Mouse (Mus musculus) yolk sac, embryonic 10.5 days (tissue): ENCODE data around the gene Dmbt1.
"Not testable (repeated sequence)": the region's sequence is repeated elsewhere in the genome, so short reads cannot be mapped to it uniquely, and the experiment has no call there.

ENCODE experiments used
- DNase-seq: peaks from one replicate; pipeline ENCODE4 v3.0.0-alpha.2; 2017; ENCODE audit warnings: low spot score

Dmbt1 gene

DNA sequence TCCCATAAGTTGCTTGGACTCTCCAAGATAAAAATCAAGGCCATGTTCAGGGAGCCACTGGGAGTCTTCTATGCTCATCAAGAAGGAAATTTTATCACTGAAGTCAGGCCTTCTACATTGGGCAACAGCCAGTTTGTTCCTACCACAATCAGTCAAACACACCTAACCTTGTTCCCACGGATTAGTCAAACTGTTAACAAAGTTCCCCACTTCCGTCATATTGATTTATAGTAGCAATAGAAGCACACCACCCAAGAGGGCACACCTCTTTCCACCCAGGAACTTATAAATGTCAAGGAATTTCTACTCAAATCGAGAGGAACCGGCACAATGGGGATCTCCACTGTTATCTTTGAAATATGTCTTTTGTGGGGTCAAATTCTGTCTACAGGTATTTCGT is at the start of gene Dmbt1:
Gene Dmbt1 (plus strand): TSS at position 299 of the 400 bp plus-strand sequence.
- DNase-seq = no peak

DNA sequence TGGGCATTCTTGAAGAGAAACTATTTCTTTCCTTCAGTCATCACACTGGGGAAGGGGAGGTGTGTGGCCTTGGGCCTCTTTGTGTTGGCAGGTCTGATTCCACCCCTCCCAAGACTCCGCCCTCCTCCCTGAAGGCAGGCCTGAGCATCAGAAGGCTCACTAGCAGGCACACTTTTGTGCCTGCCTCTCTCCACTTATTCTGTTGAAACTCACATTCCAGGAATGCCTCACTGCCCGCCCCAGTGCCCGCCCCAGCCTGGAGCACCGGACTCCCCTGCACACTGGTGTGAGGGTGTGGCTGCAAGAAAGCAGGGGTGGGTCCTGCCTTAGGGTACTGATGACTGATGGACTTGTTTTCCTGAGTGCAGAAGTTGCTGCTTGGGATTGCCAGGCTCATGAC is 49.5 kb upstream of the Dmbt1 start:
- peak; percentile 61 for DNase-seq

DNA sequence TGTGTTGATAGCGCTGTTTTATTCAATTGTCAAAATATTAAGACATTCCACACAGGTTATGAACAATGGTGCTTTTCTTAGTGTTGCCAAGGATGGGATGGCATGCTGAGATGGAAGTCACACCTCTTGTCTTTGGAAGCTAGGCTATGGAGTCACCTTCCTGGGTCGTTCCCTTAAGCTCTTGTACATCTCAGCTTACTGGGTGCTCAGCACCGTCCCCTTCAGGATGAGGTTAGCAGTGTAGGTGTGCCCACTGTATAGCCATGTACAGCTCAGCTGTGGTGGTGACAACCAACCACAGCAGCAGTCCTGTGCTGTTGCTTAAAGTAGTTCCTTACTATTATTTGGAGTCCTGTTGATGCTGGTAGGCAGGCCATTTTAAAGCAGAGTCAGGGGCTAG is 49.0 kb upstream of the Dmbt1 start:
- DNase-seq = no peak

DNA sequence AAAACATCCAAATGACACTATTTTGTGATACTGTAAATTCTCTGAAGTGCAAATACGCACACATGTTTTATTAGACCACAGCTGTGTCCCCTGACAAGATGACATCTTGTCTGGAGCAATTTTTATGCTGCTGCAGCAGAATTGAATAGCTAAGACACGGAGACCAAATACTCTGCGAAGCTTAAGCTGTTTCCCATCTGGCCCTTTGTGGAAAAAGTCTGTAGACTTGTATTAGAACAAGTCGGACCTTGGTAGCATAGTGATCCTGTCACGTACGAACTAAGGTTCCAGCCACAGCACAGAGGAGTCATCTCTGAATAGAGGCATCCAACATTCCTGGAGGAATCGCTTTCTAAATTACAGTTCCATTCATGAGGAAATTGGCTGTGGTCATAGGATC is 47.6 kb upstream of the Dmbt1 start:
- no peak for DNase-seq

DNA sequence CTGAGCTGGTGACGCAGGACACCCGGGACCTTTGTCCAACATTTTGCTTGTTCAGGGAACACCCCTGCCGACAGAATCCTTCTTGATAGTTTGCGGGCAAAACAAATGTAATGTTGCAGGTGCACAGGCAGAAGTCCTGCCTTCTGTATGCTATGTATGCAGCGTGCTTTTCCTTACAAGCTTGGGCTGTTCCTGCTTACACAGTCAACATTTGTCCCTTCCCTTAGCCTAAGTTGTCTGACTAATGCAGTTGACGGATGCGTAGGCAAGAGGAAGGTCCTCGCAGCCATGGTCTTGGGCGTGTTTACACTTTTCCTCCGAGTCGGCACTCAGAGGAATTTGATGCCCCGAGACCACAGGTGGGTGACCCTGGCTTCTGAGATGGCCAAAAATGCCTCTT is 46.7 kb upstream of the Dmbt1 start:
- DNase-seq = no peak

DNA sequence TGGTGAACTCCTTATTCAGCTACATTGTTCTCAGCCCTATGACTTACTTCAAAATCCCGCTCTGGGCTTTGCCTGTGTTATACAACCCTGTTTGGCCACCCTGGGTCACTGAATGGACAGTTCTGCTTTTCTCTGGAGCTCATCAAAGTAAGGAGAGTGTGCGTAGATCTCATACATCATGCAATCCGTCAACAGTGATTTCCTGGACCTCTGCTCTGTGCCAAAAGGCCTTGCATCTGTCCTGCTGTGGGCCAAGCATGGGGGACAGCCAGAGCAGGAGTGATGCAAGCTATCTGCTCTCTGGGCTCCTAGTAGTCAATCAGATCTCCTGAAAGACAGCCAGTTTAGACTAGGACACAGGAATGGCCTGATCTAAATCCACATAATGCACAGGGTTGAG is 46.1 kb upstream of the Dmbt1 start:
- no peak for DNase-seq

DNA sequence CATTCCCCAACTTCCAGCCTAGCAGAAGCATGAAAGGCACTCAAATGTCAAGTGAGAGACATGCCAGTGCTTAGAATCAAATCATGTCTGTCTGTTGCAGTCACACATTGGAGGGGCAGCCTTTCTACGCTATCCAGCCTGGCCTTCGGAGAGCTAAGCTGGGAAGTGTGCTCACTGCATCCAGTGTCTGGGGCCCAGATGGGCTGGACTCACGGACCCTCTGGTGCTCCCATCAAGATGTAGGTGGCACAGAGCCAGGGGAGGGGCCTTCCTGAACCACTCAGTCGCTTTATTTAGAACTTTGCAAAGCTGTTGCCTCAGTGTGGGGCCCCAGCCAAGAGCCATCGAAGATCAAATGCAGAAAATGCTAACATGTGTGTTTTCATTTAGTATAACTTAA is 43.7 kb upstream of the Dmbt1 start:
- no peak for DNase-seq

DNA sequence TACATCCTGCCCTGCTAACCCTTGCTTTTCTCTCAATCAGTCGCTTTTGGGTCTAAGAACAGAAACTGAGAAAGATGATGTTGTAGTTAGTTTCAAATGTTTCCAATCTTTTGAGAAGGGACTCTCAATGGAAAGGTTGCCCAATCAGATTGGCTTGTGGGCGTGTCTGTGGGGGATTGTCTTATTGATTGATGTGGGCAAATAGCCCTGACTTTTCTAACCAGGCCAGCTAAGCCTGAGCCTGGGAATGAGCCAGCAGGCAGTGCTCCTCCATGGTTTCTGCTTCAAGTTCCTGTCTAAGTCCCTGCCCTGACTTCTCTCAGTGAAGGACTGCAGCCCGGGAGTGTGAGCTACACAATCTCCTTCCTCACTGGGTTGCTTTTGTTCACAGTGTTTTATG is 42.5 kb upstream of the Dmbt1 start:
- DNase-seq = no peak

DNA sequence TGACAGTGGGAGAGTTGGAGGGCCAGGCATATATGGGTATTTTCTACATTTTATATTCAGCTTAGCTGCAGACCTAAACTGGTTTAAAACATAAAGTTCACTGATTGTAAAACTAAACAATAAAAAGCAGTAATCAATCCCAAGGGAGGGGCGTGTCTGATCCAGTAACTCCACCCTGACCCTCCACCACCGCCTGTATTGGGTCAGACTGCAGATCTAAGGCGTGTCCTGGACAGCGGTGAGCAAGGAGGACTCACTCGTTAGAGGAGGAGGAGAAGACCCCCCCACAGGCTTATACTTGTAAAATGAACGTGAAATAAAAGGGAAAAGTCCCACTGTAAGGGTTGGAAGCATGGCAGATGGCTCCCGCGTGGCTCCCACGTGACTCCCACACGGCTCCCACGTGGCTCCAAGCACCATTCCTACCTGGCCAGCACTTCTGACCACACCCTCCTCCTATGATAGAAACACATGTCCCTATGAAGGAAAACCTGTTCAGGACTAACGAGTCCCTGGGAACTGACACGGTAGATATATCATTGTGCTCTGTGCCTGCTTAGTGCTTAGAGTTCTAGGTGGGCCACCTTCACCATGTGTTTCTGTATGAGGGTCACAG is 40.6 kb upstream of the Dmbt1 start:
- no peak for DNase-seq

DNA sequence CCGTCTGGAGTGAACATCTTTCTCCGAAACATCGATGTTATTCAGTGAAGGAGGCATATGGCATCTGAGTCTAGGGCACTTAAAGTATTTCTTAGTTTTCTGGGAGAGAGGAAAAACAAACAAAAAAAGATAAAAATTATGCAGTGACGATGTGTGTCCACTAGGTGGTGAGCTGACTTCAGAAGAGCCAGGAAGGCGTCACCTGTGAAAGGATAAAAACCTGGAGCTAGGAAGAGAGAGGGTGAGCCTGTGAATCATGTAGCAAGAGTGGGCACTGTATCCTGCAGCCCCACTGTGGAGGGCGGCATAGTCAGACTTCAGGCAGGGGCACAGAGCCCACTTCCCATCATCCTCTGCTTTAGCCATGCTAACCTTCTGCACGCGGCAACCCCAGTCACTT is 37.9 kb upstream of the Dmbt1 start:
- DNase-seq = no peak

DNA sequence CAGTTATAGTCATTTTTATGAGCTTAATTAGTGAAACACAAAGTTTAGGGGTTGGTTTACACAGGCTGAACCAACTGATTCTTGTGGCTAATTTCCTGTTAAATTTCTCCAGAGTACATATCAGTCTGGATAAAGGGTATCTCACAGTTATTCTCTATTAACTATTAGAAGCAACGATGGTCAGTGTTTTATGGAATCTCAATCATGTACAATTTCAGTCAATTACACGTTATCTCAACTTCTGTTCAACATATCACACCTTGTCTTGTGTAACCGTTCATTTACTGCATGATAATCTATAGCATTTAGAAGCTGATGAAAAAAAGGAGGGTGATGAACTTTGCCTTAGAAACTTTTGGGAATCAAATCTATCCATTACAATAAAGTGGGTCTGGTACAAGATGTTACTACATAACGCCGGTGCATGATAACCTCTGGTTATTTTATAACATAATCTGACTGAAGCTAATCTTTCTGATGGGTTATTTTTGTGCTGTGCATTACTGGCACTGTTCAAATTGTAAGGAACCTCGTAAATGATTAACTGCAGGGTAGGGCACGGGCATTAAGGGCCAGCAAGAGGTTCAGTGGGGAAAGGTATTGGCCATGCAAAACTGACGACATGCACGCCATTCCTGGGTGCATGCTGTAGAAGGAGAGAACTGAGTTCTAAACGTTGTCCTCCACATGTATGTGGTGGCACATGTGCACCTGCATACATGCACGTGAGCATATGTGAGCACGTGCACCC is 29.7 kb upstream of the Dmbt1 start:
- DNase-seq = no peak

DNA sequence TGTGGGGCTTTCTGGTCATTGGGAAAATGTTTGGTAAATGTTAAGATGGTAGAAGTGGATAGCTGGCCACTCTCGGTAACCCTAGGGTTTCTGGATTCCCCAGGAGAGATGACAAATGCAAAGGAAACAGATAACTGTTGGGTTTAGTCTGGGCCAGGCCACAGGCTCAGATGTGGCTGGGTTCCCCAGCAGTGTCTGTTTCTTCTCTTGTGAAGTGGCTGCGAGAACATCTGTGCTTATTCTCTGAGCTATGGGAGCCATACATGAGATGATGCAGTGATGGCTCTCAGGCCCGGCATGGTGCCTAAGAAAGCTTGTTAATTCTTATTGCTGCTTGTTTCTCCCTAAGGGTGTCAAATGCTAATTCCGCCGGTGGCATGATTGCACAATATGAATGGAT is 27.8 kb upstream of the Dmbt1 start:
- no peak for DNase-seq

DNA sequence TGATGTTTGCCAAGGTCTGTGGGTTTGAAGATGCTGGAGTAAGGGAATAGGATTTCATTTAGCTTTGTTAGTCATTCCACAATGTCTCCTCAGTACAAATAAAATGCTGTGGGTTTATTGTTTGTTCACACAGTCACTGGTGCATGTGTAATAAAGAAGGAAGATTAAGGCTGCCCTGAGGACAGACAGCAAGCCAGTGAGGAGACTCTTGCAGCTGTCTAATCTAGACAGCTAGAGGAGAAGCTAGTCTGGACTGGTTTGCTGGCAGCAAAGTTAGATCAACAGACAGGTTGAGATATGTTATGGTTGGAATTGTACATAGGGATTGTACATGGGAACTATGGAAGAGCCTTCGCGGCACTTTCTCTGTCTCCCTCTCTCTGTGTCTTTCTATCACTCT is 24.6 kb upstream of the Dmbt1 start:
- DNase-seq = no peak

DNA sequence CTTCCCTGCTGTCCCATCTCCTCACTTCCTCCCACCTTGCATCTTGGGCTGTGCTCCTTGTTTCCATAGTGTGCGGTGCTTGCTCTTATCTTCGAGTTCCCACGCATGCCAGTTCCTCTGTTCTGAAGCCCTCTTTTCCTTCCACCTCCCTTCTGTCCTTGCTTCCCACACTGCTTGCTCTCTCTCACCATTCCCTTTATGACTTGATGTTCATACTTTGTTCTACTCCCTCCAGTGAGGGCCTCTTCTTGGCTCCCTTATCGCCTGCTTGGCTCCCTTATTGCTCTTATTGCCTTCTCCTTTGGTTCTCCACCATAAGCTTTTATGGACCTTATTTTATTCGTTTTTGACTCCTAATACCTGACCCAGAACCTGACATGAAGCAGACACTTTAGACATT is 22.7 kb upstream of the Dmbt1 start:
- DNase-seq = no peak

DNA sequence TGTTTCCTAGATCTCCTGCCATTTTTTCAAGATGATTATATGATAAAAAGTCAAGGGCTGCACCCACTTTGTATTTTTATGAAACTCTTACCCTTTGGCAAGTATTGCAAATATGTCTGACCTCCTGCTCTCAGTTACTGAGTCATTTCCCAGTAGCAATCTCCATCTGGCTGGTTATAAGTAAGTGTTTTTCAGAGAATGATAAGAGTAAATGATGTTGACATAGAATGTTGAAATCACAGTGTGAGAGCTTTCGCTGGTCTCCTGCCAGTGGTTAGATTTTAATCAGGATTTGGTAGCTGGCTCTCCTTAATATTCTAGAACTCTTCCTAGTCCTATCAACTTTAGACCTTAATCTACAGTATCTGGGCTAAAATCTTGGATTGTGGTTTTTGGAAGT is 20.0 kb upstream of the Dmbt1 start:
- no peak for DNase-seq

DNA sequence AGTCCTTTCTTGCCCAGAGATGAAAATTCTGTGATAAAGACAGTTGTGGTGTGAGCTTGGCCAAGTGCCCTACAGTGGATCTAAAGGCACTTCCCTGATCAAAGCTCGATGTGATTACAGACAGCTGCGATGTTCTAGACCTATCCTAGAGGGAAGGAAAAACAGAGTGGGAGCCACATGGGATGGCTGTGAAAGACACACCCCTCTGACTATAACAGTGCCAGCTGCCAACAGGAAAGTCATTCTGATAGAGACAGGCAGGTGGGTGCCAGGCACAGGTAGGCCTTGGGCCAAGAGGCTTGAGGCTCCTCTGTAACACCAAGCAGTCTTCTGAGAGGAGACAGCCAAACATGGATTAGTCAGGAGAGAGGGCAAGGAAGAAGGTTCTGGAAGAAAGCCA is 12.7 kb upstream of the Dmbt1 start:
- DNase-seq = no peak

DNA sequence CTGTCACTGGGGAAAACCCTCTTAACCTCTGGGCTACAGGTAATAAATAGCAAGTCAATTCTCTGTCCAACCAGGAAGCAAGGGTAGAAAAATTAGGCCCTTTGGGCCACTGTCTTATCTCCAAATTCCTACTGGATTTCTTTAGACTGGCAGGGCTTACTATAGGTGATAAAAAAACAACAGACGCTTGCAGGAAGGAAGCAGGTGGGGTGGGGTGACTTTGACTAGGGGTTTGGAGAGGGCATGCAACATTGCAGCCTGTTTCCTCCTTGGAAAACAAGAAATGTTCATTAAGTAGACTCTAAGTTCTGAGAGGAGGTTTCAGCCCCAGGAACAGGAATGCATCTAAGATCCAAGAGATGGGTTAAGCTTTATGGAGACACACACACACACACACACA is 7.0 kb upstream of the Dmbt1 start:
- no peak for DNase-seq

DNA sequence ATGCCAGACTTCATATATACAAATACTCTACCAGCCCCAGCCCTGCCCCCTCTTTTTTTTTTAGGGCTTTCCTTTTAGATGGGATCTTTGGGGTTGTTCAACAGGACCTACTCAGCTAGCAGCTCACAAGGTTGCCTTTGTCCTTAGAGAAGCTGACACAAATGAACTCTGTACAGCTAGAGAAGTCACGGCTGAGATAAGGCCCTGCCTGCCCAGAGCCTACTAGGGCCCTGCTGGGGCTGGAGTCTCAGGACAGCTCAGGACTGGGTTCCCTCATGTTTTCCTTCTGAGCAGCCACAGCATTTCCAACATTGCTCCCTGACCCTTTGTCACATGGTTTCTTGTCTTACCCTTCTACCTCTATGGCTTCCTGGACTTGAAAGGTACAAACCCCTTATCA is 4.3 kb upstream of the Dmbt1 start:
- DNase-seq = no peak

DNA sequence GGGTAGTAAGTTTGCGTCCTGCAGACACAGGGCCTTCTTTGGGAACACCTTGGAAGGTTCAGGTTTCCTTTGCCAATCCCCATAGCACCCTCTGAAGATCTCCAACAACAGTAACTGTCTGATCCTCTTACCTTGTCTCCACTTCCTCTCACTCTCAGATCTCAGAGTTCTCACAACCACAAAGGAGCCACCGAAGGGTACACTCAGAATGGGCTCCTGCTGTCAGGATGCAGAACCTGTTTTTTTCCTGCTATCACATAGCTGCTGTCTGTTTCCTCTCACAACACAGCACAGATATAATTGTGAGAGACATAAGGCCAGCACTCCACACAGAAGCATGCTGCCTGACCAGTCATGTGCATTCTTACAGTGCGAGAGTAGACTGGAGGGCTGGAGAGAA is 4.5 kb downstream of the Dmbt1 start:
- no peak for DNase-seq

DNA sequence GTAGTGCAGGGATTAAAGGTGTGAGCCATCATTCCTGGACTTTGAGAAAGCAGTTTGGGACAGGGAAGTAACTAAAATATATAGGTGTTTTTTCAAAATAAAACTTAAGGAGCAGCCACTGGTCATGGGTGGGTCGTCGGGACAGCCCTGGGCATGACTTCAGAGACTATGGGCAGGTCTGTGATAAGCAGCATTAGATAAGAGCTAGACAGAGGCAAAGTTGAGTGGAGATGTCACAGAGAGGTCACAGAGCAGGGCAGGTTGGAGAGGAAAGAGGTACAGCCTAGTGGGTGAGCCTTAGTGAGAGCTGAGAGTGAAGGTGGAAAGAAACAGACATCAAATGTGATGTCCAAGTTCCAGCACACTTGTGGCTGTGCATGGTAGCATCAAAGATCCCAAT is 5.2 kb downstream of the Dmbt1 start:
- DNase-seq = no peak

DNA sequence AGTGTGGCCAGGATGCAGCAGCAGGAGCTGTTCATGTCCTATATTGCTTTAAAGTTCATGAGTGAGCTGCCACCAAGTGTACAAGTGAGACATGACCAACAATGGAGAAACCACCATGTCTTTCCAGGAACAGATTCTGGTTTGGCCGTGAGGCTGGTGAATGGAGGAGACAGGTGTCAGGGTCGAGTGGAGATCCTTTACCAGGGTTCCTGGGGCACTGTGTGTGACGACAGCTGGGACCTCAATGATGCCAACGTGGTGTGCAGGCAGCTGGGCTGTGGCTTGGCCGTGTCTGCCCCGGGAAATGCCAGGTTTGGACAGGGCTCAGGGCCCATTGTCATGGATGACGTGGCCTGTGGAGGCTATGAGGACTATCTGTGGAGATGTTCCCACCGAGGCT is 8.9 kb downstream of the Dmbt1 start:
- DNase-seq = not testable (repeated sequence)

DNA sequence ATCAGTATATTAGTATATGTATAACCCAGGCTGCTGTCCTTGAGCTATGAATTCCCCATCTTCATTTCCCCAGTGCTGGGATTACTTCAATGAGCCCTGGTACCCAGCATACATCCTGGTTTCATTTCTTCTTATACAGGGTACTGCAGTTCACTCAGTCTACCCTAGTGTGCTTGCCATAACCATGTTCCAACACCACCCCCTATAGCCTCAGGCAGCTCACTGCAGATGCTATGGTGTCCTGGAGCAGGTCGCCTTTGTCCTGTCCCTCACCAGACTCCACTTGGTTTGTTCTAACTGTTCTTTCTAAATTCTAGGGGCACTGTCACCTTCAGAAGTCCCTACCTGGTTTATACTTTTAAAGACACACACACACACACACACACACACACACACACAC is 10.8 kb downstream of the Dmbt1 start:
- no peak for DNase-seq

DNA sequence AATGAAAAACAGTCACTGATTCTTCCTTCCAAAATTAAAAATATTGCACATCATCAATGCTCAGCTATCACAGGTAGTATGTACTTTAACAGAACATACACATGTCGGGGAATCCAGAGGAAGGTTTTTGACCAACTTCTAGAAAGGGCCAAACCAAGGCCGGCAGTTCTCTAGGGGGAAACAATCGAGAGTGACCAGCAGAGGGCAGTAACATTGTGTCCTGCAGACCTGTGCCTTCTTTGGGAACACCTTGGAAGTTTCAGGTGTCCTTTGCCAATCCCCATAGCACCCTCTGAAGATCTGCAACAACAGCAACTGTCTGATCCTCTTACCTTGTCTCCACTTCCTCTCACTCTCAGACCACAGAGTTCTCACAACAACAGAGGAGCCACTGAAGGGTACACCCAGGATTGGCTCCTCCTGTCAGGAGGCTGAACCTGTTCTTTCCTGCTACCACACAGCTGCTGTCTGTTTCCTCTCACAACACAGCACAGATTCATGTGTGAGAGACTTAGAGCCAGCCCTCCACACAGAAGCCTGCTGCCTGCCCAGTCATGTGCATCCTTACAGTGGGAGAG is 13.5 kb downstream of the Dmbt1 start:
- not testable (repeated sequence) for DNase-seq

DNA sequence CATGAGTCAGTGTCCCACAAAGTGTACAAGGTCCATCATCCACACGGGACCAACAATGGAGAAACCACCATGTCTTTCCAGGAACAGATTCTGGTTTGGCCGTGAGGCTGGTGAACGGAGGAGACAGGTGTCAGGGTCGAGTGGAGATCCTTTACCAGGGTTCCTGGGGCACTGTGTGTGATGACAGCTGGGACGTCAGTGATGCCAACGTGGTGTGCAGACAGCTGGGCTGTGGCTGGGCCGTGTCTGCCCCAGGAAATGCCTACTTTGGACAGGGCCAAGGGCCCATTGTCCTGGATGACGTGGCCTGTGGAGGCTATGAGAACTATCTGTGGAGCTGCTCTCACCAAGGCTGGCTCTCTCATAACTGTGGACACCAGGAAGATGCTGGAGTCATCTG is 18.0 kb downstream of the Dmbt1 start:
- not testable (repeated sequence) for DNase-seq
